Mouse (Mus musculus): ENCODE data around the gene Ndufs8.

The Ndufs8 gene

DNA sequence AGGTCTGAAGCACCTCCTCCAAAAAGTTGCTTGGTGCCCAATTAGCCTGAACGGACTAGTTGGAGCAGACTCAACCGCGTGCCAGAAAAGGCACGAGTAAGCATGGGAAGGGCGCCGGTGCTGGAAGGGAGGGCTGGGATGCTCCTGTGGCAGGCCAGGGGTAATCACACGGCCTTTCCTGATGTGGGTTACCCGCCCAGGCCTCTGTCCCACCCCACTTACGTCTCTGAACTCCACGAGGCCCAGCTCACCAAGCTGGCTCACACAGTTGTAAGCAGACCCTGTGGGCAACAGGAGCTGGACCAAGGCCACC lies 8.3 kb downstream of the Ndufs8 start:
- no peak for DNase-seq (ENCODE audit: low spot score)

DNA sequence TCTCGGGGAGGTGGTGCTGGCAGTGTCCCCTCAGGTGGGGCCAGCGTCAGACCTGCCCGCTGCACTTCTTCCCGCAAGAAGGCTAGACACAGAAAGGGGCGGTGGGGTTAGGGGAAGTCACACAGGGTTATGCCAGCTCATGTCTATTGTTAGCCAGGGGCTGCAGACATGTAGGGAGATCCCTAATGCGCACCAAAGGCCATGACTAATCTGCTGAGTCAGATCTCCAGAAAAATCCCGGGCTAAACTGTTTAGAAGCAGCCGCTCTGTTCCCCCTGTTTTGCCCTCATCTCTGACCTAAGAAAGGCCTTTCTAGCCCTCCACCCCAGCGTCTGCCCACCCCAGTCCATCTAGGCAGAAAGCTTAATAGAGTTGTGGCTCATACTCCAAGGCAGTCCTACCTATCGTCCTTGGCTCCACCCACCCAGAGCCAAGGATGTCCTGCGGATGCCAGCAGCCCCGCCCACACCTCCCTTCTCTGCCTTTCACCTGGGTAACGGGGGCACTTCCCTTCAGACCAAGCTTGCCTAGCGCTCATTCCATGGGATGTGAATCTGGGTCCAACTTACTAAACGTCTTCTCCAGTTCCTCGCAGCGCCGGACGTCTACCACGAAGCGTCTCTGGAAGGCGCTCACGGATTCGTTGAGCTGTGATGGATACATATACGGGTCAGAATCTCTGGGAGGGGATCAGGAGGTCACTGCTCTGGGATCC lies 8.8 kb downstream of the Ndufs8 start:
- no peak for DNase-seq (ENCODE audit: low spot score)

DNA sequence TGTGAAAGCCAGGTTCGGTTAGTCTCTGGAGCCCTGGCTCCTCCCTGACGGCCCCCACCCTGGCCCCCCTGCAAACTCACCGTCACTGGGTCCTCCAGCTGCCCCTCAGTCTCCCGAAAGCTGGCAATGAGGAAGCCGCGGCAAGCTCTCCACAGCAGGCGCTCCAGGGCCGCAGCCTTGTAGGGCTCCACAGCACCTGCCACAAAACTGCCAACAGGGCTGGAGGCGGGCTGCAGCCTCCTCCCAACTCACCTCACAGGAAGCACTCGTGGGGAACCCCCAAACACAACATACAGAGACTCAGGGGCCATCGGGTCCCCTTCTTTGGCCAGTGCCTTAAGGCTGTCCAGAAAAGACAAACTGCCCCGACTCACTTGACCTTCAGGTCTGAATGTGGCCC lies 9.6 kb downstream of the Ndufs8 start:
- DNase-seq (ENCODE audit: low spot score) = no peak

DNA sequence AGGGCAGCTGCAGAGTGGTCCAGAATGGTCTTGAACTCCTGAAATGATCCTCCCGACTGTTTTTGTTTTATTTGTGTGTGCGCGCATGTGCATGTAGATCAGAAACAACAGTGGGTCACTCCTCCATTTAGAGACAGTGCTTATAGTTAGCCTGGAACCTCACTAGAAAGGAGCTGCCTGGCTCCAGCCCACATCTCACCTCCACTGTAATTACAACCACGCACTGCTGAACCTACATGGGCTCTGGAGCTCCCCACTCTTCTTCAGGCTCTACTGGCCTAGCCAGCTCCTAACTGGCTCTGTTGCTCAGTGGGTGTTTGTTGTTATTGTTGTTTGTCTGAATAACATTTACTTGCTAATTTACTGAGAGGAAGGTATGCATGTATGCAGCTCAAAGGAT lies 13.0 kb downstream of the Ndufs8 start:
- no peak for DNase-seq (ENCODE audit: low spot score)

DNA sequence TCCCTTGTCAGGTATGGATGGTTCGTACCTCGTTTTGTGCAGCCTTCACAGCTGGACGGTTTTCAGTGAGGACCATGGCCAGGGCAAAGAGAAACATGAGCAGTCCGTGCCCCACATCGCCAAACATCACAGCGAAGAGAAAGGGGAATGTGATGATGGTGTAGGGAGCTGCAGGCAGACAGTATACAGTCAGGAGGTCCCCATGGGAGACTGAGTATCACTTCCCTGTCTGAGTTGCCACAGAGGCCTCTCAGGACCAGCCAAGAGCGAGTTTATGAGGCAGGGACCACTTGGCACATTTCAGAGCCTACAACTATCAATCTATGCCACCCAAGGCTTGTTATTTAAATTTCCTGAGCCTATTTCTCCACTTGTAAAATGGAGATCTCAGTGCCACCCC lies 13.6 kb downstream of the Ndufs8 start:
- DNase-seq (ENCODE audit: low spot score) = no peak

DNA sequence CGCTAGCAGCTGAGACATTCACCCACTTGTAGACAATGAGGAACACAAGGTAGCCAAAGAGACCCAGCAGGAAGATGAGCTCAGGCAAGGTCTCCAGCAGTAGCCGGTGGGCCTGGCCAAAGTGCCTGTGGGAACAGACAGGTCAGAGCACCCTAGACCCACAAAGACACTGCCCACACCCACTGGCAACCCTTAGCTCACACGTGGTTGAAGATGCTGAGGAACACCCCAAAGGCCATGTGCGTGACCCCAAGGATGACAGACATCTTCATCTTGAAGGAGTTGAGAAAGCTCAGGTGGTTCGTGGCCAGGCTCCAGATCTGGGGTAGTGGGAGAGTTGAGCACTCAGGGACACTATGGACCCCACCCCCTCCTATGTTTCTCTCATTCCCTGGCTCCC lies 15.0 kb downstream of the Ndufs8 start:
- DNase-seq (ENCODE audit: low spot score) = no peak

DNA sequence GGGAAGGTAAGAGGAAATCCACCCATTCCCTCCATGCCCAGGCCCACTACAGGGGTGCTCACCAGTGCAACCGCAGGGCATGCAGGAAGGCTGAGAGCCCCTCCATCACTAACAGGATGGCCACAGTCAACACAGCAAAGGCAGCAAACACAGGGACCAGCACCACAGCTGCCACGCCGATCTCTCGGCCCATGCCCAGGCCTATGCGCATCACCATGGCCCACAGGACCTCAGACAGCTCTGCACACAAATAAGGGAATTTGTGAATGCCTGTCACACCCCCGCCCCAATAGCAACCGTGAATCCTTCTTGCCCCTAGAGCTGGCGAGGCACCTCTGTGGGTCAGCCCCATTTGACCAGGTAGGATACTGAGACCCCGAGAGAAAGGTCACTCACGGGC lies 16.4 kb downstream of the Ndufs8 start:
- no peak for DNase-seq (ENCODE audit: low spot score)

DNA sequence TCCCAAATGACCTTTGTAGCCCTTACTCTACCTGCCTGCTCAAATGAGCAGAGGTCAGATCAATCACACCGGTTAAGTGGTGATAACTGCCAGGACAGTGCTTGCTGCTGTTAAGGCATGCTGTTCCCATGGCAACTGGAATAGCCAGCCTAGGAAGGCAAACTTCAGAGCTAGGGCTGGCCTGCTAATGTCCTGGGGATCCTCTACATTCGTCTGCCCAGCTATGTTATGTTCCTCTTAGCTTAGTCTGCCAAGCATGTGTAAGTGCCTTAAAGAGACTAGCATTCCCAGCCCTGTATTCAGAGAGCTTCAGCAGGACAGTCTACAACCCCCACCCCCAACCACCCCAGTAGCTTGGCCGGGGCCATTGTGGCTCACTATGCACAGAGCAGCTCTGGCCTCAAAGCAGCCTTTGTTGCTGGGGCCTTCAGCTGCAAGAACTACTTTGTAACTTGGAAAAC lies 17.4 kb downstream of the Ndufs8 start:
- no peak for DNase-seq (ENCODE audit: low spot score)

DNA sequence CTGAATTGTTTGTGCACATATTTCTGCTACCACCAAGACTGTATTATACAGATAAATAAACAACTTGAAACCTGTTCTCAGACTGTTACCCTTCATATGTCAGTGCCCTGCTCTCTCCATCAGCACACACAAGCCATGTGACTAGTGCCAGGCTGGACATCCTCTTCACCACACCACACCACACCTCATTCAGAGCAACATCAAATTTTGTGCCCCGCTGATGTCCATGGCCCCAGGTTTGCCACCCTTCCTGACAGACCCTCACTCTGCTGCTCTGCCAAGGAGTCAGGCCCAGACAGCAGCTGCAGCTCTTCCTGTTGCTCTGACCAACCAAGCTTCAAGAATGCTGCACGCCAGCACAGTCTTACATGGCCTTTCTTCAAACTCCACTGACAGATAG lies 18.3 kb downstream of the Ndufs8 start:
- DNase-seq (ENCODE audit: low spot score) = no peak

DNA sequence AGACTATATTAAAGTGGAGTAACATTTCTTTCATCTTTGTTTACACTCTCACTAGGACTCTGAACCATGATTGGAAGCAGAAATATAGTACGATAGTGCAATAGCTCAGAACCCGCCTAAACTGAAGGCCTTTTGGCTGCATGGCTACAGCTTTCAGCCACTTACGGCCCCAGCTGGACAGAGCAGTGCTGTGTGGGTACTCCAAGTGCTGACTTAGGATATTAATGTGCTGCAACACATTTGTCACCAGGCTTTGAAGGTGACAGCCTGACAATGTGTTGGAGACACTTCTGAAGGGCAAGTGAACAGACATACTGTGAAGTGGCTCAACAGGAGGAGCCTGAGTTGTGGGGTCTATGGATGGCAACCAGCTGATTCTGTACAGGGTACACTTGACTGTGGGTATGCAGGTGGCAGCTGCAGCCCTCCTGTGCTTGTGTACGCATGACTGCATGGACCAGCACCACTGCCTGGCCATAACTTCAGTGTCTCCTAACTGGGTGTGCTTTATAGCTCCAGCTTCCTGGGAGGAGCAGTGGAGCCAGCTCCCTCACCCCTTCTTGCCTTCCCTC lies 18.9 kb downstream of the Ndufs8 start:
- DNase-seq (ENCODE audit: low spot score) = no peak

DNA sequence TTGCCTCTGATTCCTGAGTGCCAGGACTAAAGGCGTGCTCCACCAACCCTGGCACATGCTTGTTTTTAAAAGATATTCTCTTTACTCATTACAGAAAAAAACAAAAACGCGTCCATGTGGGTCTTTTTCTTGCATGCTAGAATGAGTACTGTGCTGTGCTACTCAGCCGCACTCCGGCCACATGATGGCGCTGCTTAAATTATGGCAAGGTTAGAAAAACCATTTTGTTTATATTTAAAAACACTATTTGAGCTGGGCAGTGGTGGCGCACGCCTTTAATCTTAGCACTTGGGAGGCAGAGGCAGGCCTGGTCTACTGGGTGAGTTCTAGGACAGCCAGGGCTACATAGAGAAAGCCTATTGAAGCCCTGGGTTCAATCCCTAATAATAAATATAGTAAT lies 22.4 kb downstream of the Ndufs8 start:
- no peak for DNase-seq (ENCODE audit: low spot score)

DNA sequence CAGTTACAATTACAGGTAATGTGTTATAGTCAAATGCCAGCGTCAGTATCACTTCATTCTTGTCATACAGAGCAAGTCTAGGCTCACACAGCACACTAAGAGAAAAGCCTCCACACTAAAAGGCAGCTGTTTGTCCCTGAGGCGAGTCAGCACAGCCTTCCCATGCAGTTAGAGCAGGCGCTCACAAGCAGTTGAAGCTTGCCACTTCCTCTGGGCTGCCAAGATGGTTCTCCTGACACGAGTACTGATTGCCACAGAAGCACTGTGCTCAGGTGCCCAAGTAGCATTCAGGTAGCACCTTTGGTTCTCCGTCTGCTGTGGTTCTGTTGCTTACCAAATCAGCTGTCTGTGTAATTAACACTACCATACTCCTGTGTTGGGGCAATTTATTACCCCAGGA lies 23.5 kb downstream of the Ndufs8 start:
- DNase-seq (ENCODE audit: low spot score) = no peak

DNA sequence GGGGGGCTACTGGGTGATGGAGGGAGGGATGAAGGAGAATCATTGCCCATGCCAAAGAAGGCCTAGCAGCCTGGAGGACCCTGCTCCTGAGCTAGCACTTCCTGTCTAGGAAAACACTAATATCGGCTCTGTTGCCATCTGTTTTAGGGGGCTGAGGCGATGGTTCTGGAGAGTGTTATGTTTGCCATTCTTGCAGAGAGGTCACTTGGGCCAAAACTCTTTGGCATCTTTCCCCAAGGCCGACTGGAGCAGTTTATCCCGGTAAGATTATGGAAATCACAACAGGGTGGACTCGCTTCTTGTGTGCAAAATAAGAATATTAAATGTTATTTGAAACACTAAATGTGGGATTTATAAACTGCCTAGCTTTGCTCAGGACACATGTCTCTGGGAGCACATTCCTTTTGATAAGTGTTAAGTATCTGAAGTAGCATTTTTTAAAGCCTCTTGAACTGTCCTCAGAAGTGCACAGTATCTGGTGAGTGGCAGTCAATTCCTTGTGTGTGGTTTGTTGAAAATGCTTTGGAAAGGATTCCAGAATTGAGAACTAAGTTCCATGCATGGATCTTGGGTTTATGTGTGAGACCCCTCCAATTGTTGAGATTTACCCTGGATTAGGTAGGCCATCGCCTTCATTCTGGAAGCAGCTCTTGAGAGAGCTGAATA lies 28.1 kb downstream of the Ndufs8 start:
- DNase-seq (ENCODE audit: low spot score) = no peak

DNA sequence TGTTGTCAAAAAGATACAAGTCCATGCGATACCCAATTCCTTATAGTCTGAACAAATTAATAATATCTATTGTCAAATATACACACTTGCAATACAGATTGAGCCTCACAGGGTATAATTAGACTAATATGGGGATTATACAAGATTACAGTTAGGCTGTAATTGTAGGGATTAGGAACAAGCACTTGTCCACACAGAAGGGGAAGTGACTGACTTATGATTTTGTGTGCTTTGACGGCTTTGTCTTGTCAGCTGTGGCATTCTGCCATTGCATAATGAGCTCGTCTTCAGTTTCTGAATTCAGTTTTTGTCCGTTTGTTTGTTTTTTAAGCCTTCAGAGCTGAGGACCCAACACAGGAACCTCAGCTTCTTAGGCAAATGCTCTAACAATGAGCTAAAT lies 30.4 kb downstream of the Ndufs8 start:
- DNase-seq (ENCODE audit: low spot score) = no peak

DNA sequence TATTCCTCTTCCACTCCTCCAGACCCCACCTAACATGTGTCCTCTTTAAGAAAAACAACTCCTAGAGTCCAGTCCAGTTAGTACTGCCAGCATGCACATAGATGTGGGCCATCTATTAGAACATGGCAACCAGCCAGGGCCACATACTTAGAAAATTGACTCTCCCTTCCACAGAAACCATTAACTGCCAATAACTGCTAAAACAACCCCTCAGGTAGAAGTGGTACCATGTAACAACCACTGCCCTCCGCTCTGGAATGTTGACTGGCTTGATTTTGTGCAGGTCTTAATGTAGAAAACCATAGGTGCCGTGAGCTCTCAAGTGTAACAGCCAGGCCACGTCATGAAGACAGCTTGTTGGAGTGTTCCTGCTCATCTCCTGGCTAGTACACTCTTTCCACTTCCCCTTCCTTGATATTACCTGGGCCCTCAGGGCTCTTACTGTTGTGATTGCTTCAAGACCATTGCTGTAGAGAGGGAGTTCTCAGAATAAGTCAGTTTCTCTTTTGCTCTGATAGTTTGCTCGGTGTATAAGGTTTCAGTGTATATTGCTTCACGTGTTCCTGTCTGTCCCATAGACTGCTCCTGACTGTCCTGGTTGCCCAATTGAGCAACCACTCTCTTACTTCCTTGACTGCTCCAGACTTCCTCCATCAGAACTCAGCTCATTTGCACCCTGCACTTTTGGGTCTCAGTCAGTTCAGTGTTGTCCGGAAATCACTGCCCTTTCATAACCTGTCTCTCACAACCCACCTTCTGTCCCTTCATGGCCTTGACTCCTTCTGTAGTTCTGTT lies 32.3 kb downstream of the Ndufs8 start:
- no peak for DNase-seq (ENCODE audit: low spot score)

DNA sequence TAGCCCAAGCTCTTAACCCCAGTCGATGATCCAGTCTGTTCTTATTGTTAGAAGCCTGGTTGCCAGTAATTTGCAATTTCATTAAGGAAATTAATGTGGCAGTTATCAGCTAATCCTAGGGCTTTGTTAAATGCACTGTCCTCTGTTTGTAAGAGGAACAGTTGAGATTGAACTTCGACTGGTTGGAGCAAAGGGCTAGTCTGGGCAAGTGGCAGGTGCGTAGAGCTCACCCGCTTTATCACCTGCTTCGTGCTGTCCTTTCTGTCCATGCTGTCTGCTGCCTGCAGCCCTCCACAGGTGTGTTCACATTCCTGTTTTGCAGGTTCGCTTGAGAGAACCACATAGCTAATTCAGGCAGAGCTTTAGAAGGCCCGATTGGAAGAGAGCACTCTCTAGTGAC lies 37.5 kb downstream of the Ndufs8 start:
- DNase-seq (ENCODE audit: low spot score) = no peak

DNA sequence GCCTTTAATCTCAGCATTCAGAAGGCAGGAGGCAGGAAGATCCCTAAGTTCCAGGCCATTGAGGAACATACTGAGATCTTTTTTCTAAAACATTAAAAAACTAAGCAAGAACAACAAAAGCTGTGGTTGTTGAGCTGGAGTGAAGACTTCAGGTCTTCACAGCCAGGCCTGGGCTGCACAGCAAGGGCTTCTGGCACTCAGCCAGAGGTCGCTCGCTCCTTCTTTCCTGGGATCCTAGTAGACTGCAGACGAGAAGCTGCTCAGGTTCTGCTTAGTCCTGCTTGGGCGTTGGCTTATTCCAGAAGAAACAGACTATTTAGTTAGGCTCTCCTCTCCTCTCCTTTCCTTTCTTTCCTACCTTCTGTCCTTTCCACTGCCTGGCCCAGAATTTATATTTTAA lies 40.2 kb downstream of the Ndufs8 start:
- no peak for DNase-seq (ENCODE audit: low spot score)

DNA sequence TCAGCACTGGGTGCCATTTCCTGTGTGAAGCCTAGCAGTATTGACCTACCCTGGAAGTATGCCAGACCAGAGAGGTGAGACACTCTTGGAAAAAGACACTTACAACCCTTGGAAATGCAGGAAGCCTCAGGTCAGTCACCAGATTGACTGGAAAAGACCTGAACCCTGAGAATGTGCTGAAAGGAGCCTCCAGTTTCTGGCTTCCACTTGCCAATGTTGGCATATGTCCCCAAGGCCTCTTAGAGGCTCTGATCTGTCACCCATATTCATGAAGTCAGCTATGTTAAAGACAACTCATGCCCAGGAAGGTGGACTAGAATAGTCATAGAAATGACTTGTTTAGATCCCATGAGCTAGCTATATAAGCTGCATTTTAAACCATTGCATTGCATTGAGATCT lies 41.1 kb downstream of the Ndufs8 start:
- DNase-seq (ENCODE audit: low spot score) = no peak

DNA sequence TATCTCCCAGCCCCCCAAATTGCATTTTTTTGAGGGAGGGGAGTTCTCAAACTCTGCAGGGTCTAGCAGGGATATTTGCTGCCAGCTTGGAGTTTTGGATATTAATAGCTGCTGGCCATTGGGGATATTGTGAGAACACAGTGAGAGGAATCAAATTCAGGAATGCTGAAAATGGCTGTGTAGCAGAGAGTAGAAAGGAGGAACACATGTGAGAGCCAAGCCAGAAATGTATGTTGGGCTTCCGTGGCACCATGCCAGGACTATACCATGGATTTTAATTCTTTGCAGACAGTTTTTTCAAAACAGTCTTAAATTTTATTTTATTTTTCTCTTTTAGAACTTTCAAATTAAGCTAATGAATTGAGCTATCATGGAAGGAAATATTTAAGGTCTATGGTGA lies 44.3 kb downstream of the Ndufs8 start:
- DNase-seq (ENCODE audit: low spot score) = no peak

DNA sequence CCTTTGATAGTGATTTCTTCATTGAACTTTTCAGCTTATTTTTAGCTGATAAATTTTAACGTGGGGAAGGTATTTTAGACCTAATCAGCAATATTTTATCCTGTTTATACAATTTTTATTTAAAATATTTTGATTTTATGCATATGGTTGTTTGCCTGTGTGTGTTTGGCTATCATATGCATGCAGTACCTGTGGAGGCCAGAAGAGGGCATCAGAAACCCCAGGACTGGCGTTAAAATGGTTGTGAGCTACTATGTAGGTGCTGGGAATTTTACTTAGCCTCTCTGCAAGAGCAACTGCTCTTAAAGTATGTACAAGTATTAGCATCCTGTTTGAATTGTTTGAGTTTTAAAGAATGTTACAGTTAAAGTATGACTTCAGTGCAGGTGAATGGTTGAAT lies 47.6 kb downstream of the Ndufs8 start:
- no peak for DNase-seq (ENCODE audit: low spot score)

DNA sequence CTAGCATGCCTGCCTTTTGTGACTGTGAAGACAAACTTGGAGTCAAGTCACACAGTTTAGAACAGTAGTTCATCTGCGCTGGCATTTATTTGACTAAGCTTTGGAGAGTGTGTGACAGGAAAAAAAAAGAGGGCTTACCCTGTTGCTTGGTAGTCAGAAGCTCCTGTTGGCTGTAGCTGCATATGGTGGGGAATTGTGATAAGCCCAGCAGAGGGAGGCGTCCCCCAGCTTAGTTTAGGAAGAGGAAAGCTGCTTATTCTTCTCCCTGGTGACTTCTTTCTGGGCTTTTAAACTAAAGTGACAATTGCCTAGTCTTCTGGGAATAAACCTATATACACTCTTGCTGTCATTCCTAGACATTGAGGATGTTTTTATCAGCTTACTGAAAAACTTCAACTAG lies 49.9 kb downstream of the Ndufs8 start:
- no peak for DNase-seq (ENCODE audit: low spot score)

Data from layer of hippocampus, adult 11-12 months (tissue).